Mouse (Mus musculus) embryonic fibroblast, embryonic 13.5 days (primary cell): Measurements from ENCODE around the gene Lnpep. TPM values are rescaled to one million over a fixed set of nuclear protein-coding genes. Genes with fewer than 3 reads are reported as not detected.

Experiments used
- H3K27ac ChIP-seq: 2 replicates; pipeline ENCODE4 v1.5.1; 2012; ENCODE audit warnings: low read length, control low read depth, inconsistent platforms; ENCODE audit not compliant: insufficient read depth
- H3K4me1 ChIP-seq: 2 replicates; pipeline ENCODE4 v1.6.1; 2011; ENCODE audit warnings: low read length; ENCODE audit not compliant: control insufficient read depth, insufficient read depth
- H3K4me3 ChIP-seq: 2 replicates; pipeline ENCODE4 v1.5.1; 2011; ENCODE audit warnings: mild to moderate bottlenecking, control low read depth, low read length; ENCODE audit not compliant: insufficient read depth
- CTCF ChIP-seq: IDR thresholded peaks from 2 replicates; pipeline ENCODE4 v1.5.1; 2011; ENCODE audit warnings: mild to moderate bottlenecking, control low read depth, low read length, moderate library complexity, borderline replicate concordance; ENCODE audit not compliant: insufficient read depth
- POLR2A ChIP-seq: IDR thresholded peaks from 2 replicates; pipeline ENCODE4 v1.6.1; 2011; ENCODE audit warnings: low read depth, mild to moderate bottlenecking, control low read depth, low read length, moderate library complexity
- polyA plus RNA-seq: library from polyadenylated mRNA; stranded (reverse); fragments of >200 nt; gene quantifications from 2 replicates; pipeline ENCODE4 v1.2.4, GENCODE M21; 2011; ENCODE audit warnings: low read depth; ENCODE audit not compliant: missing spikeins, insufficient read length

Lnpep gene
- polyA plus RNA-seq, 1 experiment, result 78.7 TPM

DNA sequence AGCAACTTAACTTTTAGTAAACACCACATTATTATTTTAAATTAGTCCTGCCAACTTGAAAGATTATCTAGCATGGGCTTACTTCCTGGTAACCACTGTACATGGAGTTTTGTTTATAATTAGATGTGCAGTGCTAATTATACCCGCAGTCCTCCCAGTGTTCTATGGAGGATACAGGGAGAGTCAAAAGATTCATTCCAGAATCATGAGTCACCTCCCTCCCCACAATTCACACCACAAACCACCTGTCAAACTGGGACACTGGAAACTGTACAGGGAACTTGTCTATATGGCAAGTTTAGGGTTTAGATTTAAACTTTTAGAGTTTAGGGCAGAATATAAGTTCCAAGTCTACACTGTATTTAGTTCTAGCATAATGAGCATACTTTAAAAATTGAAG is 31.9 kb downstream of the Lnpep start:
- no peaks in the 10 kb centered on the region for H3K4me1 ChIP-seq
- TF ChIP-seq POLR2A, result no peak
- TF ChIP-seq CTCF, result no peak
- no peak overlapping the region for H3K4me3 ChIP-seq
- H3K27ac ChIP-seq, result no peak overlapping the region

DNA sequence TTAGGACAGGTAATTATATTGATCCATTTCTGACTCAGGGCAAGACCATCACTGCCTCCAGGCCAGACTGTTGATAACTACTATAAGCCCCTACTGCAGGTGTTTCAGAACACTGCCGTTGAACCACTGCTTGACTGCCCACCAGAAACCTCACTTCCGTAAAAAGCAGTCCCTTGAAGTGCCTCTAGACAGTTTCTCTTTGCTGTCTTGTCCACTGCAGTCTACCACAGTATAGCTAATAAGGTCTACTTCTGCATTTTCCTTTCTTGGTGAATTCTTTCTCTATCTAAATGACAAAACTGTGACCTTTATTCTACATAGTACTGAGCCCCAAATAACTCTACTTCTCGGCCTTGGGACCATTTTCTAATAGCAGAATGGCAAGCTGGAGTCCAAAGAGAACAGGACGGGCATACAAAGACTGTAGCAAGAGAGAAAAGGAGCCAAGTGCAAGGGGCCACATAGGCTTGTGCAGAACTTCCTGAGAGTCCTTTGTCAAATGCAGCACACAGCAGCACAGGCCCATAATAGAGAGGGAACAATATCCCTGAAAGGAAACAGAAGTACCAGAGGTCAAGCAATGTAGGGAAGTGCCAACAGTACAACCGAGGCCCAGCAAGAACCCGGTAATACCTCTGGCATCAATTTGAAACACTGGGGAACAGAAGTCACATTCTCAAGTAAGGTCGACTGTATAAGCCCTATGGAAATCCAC is 37.4 kb downstream of the Lnpep start:
- TF ChIP-seq POLR2A (no peak), CTCF (no peak)
- Histone ChIP-seq H3K27ac (no peak overlapping the region), H3K4me3 (no peak overlapping the region), H3K4me1 (no peaks in the 10 kb centered on the region)

DNA sequence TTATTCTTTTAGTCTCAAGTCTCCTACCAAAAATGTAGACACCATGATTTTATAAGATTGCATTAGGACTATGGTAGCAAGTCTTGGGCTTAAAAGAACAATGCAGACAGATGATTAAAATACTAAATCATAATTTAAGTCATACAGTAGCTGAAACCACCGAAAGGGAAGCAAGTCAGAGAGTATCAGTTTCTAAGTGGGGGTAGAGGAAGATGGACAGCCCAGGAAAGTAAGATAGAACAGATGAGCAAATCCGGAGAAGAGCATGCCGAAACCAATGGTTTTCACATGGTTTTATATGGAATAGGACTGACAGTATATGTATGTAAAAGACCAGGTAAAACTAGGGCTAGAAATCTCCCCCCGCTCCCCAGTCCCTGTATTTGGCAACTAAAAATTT is 39.7 kb downstream of the Lnpep start:
- no peak overlapping the region for H3K4me3 ChIP-seq
- no peak overlapping the region for H3K27ac ChIP-seq
- H3K4me1 ChIP-seq, result no peaks in the 10 kb centered on the region
- no peak for TF ChIP-seq POLR2A
- TF ChIP-seq CTCF, result no peak

DNA sequence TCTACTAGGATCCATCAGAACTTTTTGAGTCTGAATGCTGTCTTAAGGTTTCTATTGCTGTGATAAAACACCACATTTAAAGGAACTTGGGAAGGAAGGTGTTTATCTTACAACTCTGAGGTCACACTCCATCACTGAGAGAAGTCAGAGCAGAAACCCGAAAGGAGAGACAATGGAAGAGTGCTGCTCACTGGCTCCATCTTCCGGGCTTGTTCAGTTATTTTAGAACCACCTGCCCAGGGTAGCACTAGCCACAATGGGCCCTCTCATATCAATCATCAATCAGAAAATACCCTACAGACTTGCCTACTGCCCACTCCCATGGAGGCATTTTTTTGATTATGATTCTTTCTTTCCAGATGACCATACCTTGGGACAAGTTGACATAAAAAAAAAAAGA is 41.0 kb downstream of the Lnpep start:
- H3K4me3 ChIP-seq, result no peak overlapping the region
- TF ChIP-seq CTCF (no peak), POLR2A (no peak)
- H3K4me1 ChIP-seq, result no peaks in the 10 kb centered on the region
- no peak overlapping the region for H3K27ac ChIP-seq

DNA sequence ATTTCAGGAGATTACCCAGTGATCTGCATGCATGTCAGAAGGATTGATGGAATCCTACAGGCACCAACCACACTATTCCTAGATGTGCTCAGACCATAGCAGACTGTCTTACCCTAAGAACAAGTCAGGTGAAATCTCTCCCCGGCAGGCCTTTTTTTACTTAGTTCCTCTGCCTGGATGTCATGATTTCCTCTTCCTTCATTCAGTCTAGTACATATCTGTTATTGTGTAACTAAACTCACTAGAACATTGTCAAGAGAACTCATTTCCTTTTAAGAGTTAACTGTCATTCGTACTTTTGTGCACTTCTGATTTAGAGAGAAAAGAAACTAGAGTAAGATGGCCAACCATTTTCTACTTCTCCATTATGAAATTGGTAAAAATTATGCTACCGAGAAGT is 43.6 kb downstream of the Lnpep start:
- Histone ChIP-seq H3K4me3 (no peak overlapping the region), H3K4me1 (no peaks in the 10 kb centered on the region; the same call in 1 of the 2 replicates), H3K27ac (no peak overlapping the region)
- no peak for TF ChIP-seq CTCF
- TF ChIP-seq POLR2A, result no peak

DNA sequence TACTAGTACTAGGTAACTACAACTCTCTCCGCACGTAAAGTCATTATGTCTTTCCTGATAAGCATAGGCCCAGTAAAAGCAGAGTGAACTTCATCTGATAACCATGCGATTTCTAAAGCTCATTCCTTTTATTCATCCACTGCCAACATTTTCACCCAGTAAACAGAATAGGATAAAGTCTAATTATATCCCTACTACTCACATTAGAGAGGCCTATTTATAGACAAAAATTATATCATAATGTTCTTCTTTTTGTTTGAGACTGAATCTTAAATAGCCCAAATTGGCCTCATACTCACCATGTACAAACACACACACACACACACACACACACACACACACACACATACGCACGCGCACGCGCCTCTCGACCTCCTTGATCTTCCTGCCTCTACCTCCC is 48.5 kb downstream of the Lnpep start:
- no peak for TF ChIP-seq CTCF
- TF ChIP-seq POLR2A, result no peak

DNA sequence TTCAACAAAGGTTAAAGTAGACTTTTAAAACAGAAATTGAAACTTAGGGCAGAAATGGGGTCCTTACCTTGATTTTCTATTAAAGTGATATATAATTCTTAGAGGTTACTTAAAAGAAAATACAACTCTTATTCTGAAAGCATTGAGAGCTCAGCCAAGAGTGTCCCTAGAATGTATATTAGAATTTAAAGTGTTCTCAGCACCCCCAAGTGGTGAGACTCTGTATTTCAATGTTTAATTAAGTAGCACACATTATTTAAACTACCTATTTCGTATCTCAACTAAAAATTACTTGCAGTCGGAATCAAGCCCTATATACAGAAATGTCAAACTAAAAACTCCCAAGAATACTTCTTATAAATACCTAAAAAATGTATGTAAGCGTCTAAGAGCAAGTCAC is 57.8 kb downstream of the Lnpep start:
- TF ChIP-seq CTCF (no peak), POLR2A (no peak)
- Histone ChIP-seq H3K4me3 (no peak overlapping the region), H3K27ac (no peak overlapping the region), H3K4me1 (no peaks in the 10 kb centered on the region)

More for the DNA sequence above, 48.5 kb downstream of the Lnpep start:
- Histone ChIP-seq H3K4me1 (peaks cover 2% of the 10 kb centered on the region; the same call in 1 of the 2 replicates), H3K27ac (no peak overlapping the region), H3K4me3 (no peak overlapping the region)

DNA sequence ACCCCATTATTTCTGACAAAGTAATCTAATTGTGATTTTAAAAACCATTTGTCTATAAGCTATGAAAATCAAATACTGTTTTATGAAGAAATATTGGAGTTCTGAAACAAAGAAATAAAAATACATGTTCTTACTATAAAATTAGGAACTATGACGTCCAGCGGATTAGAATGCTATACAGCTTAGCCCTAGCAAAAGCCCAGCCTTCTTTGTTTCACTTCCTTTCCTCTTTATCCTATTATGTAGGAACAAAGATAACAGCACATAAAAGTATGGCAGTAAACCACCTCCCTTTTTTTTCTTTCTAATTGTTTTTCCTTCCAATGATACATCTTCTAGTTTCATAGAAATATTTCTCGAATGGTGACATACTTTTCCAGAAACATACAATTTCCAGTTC is 75.9 kb downstream of the Lnpep start:
- TF ChIP-seq CTCF (no peak), POLR2A (no peak)
- Histone ChIP-seq H3K4me1 (no peaks in the 10 kb centered on the region), H3K4me3 (no peak overlapping the region), H3K27ac (no peak overlapping the region)

DNA sequence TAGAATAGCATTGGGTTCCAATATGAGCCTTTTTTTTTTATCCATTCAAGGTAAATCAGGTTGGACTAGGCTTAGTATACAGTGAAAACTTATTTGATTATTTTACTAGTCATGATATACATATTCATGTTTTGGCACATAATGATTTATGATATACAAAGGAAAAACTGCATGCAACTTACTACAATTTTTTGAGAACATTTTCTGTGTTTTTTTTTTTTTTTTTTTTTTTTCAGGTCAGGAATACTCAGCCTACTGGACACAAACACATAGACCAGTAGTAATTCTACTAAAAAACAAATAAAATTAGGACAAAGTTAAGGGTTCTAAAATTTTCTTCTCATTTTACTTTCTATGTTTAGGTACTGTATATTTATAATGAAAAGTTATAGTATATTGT is 93.5 kb downstream of the Lnpep start:
- Histone ChIP-seq H3K27ac (no peak overlapping the region), H3K4me3 (no peak overlapping the region), H3K4me1 (no peaks in the 10 kb centered on the region)
- no peak for TF ChIP-seq POLR2A
- no peak for TF ChIP-seq CTCF

DNA sequence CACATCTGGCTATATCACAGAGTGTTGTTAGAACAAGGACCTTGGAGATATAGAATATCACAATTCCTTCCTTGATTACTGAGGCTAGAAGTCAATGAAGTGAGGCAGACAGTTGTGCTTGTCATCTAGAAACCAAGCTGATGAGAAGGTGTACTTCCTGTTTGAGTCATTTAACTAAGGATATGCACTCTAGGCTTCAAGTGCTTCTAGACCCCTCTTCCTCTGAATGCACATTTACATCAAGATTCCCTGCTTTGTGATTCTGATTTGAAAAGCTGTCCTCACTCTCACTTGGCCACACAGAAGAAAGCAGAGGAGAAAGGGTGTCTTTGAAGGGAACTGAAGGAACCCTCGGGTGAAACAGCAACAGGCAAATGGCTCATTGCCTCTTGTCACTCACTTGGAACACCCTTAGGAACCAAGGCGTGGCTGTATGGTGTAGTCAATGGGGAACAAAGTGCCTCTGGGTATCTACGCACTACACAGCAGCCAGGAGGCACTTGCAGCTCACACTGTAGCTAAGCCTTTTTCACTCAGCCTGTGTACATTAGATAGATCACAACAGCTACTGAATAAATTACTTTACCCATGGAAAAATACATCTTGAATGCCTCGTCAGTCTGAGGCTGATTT is 108.3 kb downstream of the Lnpep start:
- no peak overlapping the region for H3K27ac ChIP-seq
- H3K4me1 ChIP-seq, result no peaks in the 10 kb centered on the region
- no peak overlapping the region for H3K4me3 ChIP-seq
- TF ChIP-seq CTCF, result no peak
- no peak for TF ChIP-seq POLR2A
